Mouse (Mus musculus) midbrain, embryonic 11.5 days (tissue): Measurements from ENCODE around the gene Gm49388. TPM values are rescaled to one million over a fixed set of nuclear protein-coding genes. Genes with fewer than 3 reads are reported as not detected.

Source experiments
- ATAC-seq: fragments of 200-750 bp; cut with Nextera tagmentation; 2 replicates; pipeline ENCODE4 v1.8.0; 2017; ENCODE audit warnings: moderate TSS enrichment, moderate library complexity; ENCODE audit not compliant: low FRiP score
- DNase-seq: peaks from one replicate; pipeline ENCODE4 v3.0.0; 2015; ENCODE audit warnings: low spot score; ENCODE audit errors: missing footprints
- H3K27ac ChIP-seq: fragments of 300-500 bp; sonication (generic); 2 replicates; pipeline ENCODE4 v1.5.1; 2014; ENCODE audit warnings: low read depth, low read length
- H3K27me3 ChIP-seq: fragments of 300-500 bp; sonication (generic); 2 replicates; pipeline ENCODE4 v1.6.1; 2014; ENCODE audit warnings: mild to moderate bottlenecking, low read length, moderate library complexity, mixed read lengths; ENCODE audit not compliant: control insufficient read depth, insufficient read depth
- H3K36me3 ChIP-seq: fragments of 300-500 bp; sonication (generic); 2 replicates; pipeline ENCODE4 v1.6.1; 2014; ENCODE audit warnings: mild to moderate bottlenecking, low read length, moderate library complexity, mixed read lengths; ENCODE audit not compliant: control insufficient read depth, insufficient read depth
- H3K4me1 ChIP-seq: fragments of 300-500 bp; sonication (generic); 2 replicates; pipeline ENCODE4 v1.6.1; 2014; ENCODE audit warnings: low read length; ENCODE audit not compliant: control insufficient read depth, insufficient read depth
- H3K4me2 ChIP-seq: fragments of 300-500 bp; sonication (generic); 2 replicates; pipeline ENCODE4 v1.6.1; 2014; ENCODE audit warnings: mild to moderate bottlenecking, moderate library complexity
- H3K4me3 ChIP-seq: fragments of 300-500 bp; sonication (generic); 2 replicates; pipeline ENCODE4 v1.5.1; 2014; ENCODE audit warnings: low read depth, low read length
- H3K9ac ChIP-seq: fragments of 300-500 bp; sonication (generic); 2 replicates; pipeline ENCODE4 v1.6.1; 2014; ENCODE audit warnings: low read length
- H3K9me3 ChIP-seq: fragments of 300-500 bp; sonication (generic); 2 replicates; pipeline ENCODE4 v1.6.1; 2016; ENCODE audit warnings: low read length; ENCODE audit not compliant: control insufficient read depth
- WGBS: fragments of 180-500 bp; shearing (Covaris S2); extraction: QIAGEN DNeasy Blood & Tissue Kit; methylation state at CpG from one replicate; pipeline ENCODE4 v1.1.7; 2014; 5-methylcytosine and 5-hydroxymethylcytosine counted together
- polyA plus RNA-seq: library from polyadenylated mRNA; unstranded; fragments of >200 nt; fragmentation: Nextera tagmentation; extraction: Ambion mirVana; gene quantifications from 2 replicates; pipeline ENCODE4 v1.2.1, GENCODE M21; 2014

Gm49388 gene
- polyA plus RNA-seq, 1 experiment from 2014 or later: not detected

DNA sequence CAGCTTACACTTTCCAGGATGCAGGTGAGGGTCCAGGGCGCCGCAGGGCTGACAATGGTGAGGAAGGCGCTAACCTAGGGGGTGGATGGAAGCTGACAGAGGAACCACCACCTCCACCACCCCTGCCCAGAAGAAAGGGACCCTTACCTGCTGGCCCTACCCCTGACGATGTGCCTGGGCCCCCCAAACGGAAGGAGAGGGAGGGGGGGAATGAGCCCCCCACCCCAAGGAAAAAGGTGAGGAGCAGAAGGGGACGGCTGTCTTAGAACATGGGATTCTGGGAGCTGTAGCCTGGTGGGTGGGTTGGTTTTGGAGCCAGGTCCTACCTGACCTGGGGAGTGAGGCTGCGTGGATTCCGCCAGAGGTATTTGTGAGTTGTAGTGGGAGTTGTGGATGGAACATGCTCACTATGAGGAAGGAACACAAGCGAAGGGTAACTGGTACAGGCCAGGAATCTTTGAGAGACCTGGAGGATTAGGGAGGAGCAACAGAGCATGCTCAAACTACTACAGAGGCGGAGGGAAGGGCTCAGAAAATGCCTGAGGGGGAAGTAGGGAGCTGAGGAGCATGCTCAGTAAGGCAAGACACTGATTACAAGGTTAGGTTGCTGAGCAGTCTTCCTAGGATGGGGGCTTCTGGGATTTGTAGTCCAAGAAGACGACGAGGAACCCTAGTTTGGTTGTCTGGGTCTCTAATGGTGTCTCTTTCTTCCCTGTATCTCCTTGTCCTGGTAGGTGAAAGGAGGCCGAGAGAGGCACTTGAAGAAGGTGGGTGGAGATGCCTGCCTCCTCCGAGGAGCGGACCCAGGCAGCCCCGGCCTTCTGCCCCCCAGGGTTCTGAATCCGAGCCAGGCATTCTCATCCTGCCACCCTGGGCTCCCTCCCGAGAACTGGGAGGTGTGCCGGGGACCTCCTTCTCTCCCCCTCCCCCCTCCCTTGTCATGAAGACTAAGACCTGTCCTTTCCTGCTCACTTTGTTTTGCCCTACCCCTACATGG is 35.0 kb upstream of the Gm49388 start:
- Histone ChIP-seq H3K27ac (no peak overlapping the region), H3K9me3 (no peaks in the 10 kb centered on the region), H3K4me1 (peaks cover 10% of the 10 kb centered on the region), H3K4me2 (no peak overlapping the region), H3K36me3 (peaks cover 45% of the 10 kb centered on the region), H3K4me3 (no peak overlapping the region), H3K9ac (no peak overlapping the region), H3K27me3 (no peaks in the 10 kb centered on the region)
- DNase-seq (no peak), ATAC-seq (no peak)
- WGBS: 87% methylated on average over 19 of the region's 19 CpGs

DNA sequence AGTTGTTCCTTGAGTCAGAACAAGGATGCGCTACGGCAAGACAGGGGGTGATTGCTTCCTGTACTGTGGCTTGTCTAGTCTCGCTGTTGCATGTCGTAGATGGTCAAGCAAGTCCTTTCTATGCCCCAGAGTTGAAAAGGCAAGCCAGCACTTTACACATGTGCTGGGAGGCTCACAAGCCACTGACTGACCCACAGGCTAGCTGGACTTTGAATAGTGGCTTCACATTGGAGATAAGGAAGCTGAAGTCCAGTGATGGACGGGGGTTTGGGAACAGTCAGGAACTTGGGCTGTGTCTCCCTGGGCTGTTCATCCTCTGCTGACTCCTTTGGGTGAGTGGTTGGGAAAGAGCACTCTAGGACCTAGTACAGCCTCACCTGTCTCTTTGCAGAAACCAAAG is 33.8 kb upstream of the Gm49388 start:
- H3K4me1 ChIP-seq: peaks cover 10% of the 10 kb centered on the region
- no peak overlapping the region for H3K4me2 ChIP-seq
- no peak overlapping the region for H3K27ac ChIP-seq
- no peaks in the 10 kb centered on the region for H3K27me3 ChIP-seq
- no peak overlapping the region for H3K4me3 ChIP-seq
- no peak for DNase-seq
- ATAC-seq: no peak
- 95% methylated on average over 5 of the region's 5 CpGs for WGBS
- H3K9me3 ChIP-seq: no peaks in the 10 kb centered on the region
- no peak overlapping the region for H3K9ac ChIP-seq
- H3K36me3 ChIP-seq: peaks cover 45% of the 10 kb centered on the region

DNA sequence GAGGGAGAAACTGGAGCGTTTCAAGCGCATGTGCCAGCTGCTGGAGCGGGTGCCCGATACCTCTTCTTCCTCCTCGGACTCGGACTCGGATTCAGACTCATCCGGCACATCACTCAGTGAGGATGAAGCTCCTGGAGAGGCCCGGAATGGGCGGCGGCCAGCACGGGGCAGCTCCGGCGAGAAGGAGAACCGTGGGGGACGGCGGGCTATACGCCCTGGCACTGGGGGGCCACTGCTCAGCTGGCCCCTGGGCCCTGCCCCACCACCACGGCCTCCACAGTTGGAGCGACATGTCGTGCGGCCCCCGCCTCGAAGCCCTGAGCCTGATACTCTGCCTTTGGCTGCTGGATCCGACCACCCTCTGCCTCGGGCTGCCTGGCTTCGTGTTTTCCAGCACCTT is 33.3 kb upstream of the Gm49388 start:
- peaks cover 45% of the 10 kb centered on the region for H3K36me3 ChIP-seq
- no peaks in the 10 kb centered on the region for H3K9me3 ChIP-seq
- no peaks in the 10 kb centered on the region for H3K27me3 ChIP-seq
- WGBS: 93% methylated on average over 27 of the region's 27 CpGs
- DNase-seq: no peak
- no peak overlapping the region for H3K4me2 ChIP-seq
- no peak overlapping the region for H3K27ac ChIP-seq
- no peak overlapping the region for H3K9ac ChIP-seq
- peaks cover 9% of the 10 kb centered on the region for H3K4me1 ChIP-seq
- no peak overlapping the region for H3K4me3 ChIP-seq
- ATAC-seq: no peak

DNA sequence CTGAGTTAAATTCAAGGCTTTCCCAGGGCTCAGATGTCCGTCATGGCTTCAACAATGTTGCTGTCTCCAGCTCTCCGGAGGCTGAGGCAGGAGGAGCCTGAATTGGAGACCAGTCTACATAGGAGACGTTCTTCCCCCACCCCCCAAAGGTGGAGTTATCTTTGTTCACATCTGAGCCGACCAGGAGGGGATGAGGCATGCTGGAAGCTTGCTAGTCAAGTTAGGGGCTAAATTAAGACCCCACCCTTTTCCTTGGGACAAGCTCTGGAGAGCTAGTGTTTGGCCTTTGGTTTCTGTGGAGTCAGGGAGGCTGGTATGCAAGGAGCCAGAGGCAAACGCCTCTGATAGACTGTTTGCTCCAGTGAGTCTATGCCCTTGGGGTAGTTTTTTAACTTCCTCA is 32.2 kb upstream of the Gm49388 start:
- Histone ChIP-seq H3K27me3 (no peaks in the 10 kb centered on the region), H3K4me2 (no peak overlapping the region), H3K9ac (no peak overlapping the region), H3K27ac (no peak overlapping the region), H3K4me1 (no peaks in the 10 kb centered on the region), H3K36me3 (peaks cover 49% of the 10 kb centered on the region), H3K9me3 (no peaks in the 10 kb centered on the region), H3K4me3 (no peak overlapping the region)
- ATAC-seq (no peak), DNase-seq (no peak)
- WGBS: 88% methylated on average over 5 of the region's 5 CpGs

DNA sequence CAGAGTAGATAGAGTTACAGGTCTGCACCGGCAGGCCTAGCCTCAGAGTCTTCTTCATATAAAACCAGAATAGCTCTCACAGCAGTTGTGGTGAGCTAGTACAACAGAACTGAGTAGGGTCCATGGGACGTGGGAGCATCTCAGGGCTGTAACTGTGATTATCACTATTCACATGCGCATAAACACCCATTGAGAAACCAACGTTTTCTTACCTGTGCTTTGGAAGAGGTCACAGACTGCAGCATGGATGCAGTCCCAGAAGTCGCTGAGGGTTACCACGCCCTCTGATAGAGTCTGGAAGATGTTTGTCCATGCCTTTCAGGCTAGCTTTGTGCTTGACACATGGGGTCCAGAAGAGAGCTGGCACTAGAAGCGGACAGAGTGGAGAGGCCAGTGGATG is 31.7 kb upstream of the Gm49388 start:
- no peak overlapping the region for H3K27ac ChIP-seq
- no peak overlapping the region for H3K4me3 ChIP-seq
- DNase-seq (no peak), ATAC-seq (no peak)
- peaks cover 46% of the 10 kb centered on the region for H3K36me3 ChIP-seq
- no peaks in the 10 kb centered on the region for H3K4me1 ChIP-seq
- H3K9ac ChIP-seq: no peak overlapping the region
- H3K4me2 ChIP-seq: no peak overlapping the region
- H3K9me3 ChIP-seq: no peaks in the 10 kb centered on the region
- 94% methylated on average over 7 of the region's 7 CpGs for WGBS
- H3K27me3 ChIP-seq: no peaks in the 10 kb centered on the region

DNA sequence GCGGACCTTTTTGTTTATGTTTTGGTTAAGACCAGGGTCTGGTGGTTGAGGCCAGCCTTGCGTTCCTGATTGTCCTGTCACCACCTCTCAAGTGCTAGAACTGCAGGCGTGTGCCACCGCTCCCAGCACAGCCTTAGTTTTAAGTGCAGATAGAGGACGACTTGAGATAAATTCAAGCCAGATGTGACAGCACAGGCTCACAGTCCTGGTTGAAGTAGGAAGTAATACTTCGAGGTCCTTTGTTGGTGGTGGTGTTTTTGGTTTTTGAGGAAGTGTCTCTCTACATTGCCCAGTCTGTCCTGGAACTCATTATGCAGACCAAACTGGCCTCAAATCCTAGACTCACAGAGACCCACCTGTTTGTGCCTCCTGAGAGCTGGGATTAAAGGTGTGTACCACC is 25.7 kb upstream of the Gm49388 start:
- WGBS: 80% methylated on average over 6 of the region's 6 CpGs
- peaks cover 13% of the 10 kb centered on the region; the same call in 1 of the 2 replicates for H3K36me3 ChIP-seq

DNA sequence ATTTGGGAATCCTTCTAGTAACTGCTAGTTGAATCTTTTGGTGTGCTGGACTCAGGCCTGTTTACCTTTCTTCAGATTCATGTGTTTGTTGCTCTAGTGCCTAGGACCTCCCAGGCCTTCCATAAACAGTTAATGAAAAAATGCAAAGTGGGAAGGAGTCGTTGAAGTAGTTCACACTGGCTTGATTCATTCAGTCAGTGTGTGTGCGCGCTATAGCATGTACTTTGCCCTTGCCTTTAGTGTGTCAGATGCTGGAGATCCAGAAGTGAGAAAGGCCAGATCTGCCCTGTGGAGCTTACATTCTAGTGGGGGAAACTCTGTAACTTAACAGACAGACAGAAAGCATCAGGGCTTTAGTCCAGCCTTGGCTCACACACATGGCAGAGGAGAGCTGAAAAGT is 24.9 kb upstream of the Gm49388 start:
- Histone ChIP-seq H3K4me2 (no peak overlapping the region), H3K4me3 (no peak overlapping the region), H3K9me3 (no peaks in the 10 kb centered on the region), H3K27ac (no peak overlapping the region), H3K36me3 (peaks cover 13% of the 10 kb centered on the region; the same call in 1 of the 2 replicates), H3K27me3 (no peaks in the 10 kb centered on the region), H3K9ac (no peak overlapping the region), H3K4me1 (no peaks in the 10 kb centered on the region)
- DNase-seq (no peak), ATAC-seq (no peak)
- WGBS: 99% methylated on average over 3 of the region's 3 CpGs

More for the DNA sequence above, 25.7 kb upstream of the Gm49388 start:
- no peaks in the 10 kb centered on the region for H3K27me3 ChIP-seq
- no peak overlapping the region for H3K27ac ChIP-seq
- H3K9me3 ChIP-seq: no peaks in the 10 kb centered on the region
- no peak for DNase-seq
- H3K4me3 ChIP-seq: no peak overlapping the region
- H3K4me1 ChIP-seq: no peaks in the 10 kb centered on the region
- no peak overlapping the region for H3K9ac ChIP-seq
- H3K4me2 ChIP-seq: no peak overlapping the region
- ATAC-seq: no peak

DNA sequence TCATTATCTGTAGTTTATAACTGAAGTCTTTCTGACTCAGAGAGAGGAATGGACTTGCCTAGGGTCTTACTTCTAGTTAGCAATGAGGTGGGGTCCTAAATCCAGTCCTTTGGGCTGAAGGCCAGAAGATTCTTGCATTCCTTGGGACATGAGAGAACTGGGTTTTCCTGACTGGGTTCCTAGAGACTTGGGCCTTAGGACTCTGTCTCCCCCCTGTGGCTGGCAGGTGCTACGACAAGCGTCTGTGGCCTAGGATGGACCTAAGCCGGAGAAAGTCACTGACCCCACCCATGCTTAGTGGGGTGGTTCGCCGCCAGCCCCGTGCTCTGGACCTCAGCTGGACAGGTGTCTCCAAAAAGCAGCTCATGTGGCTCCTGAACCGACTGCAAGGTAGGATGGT is 24.4 kb upstream of the Gm49388 start:
- no peak for ATAC-seq

DNA sequence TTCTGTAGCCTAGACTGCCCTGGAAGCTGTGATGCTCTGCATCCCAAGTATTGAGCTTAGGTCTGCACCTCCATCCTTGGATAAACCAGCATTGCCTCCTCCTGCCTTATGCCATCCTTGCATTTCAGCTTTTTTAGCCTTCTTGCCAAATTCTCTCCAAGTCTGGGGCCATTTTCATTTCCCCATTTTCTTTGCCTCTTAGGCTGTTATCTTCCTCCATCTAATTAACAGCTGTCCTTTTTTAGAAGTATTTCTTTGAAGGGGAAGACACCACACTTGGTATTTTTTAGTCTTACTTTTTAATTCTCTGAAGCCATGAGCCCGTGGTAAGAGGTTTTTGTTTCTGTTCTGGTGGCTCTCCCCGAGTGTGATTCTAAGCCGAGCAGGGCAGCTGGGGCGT is 21.8 kb upstream of the Gm49388 start:
- Histone ChIP-seq H3K36me3 (peaks cover 16% of the 10 kb centered on the region), H3K4me3 (no peak overlapping the region), H3K4me1 (peaks cover 5% of the 10 kb centered on the region), H3K4me2 (no peak overlapping the region), H3K27ac (no peak overlapping the region), H3K9me3 (no peaks in the 10 kb centered on the region), H3K9ac (no peak overlapping the region), H3K27me3 (no peaks in the 10 kb centered on the region)
- DNase-seq (no peak), ATAC-seq (no peak)
- 91% methylated on average over 4 of the region's 4 CpGs for WGBS

More for the DNA sequence above, 24.4 kb upstream of the Gm49388 start:
- Histone ChIP-seq H3K4me3 (no peak overlapping the region), H3K4me1 (no peaks in the 10 kb centered on the region), H3K36me3 (peaks cover 13% of the 10 kb centered on the region; the same call in 1 of the 2 replicates), H3K27ac (no peak overlapping the region), H3K4me2 (no peak overlapping the region), H3K27me3 (no peaks in the 10 kb centered on the region), H3K9ac (no peak overlapping the region), H3K9me3 (no peaks in the 10 kb centered on the region)
- DNase-seq: peak; percentile 94
- WGBS: 47% methylated on average over 7 of the region's 7 CpGs
